Mouse (Mus musculus) MEL (cell line): ENCODE measurements around the gene Pi16. TPM values are rescaled to one million over a fixed set of nuclear protein-coding genes. Genes with fewer than 3 reads are reported as not detected.

Source experiments
- DNase-seq: peaks from one replicate; pipeline ENCODE4 v3.0.0; 2011; ENCODE audit warnings: low read depth, low spot score
- H3K27ac ChIP-seq: 2 replicates; pipeline ENCODE4 v1.5.1; 2012; ENCODE audit warnings: low read depth, mild to moderate bottlenecking, control low read depth, low read length, moderate library complexity; ENCODE audit not compliant: control insufficient read depth
- H3K27me3 ChIP-seq, 2 experiments: fragments of 150-350 bp in 1 of 2; sonication (generic) in 1 of 2; 2 replicates each; pipeline ENCODE4 v1.6.1; 2012; ENCODE audit warnings: low read length in 2 of 2, mild to moderate bottlenecking in 2 of 2, improper control_type of control experiment in 1 of 2, moderate library complexity in 1 of 2; ENCODE audit not compliant: insufficient read depth in 2 of 2, control insufficient read depth in 1 of 2
- H3K36me3 ChIP-seq, 2 experiments: 2 replicates each; pipeline ENCODE4 v1.6.1; 2012 to 2014; ENCODE audit warnings: low read length in 2 of 2, improper control_type of control experiment in 1 of 2, inconsistent platforms in 1 of 2, mild to moderate bottlenecking in 1 of 2; ENCODE audit not compliant: insufficient read depth in 2 of 2, control insufficient read depth in 1 of 2
- H3K4me1 ChIP-seq, 2 experiments: fragments of 150-350 bp in 1 of 2; sonication (generic) in 1 of 2; 2 replicates each; pipeline ENCODE4 v1.6.1; 2012; ENCODE audit warnings: low read length in 2 of 2, improper control_type of control experiment in 1 of 2, mild to moderate bottlenecking in 1 of 2; ENCODE audit not compliant: insufficient read depth in 2 of 2, control insufficient read depth in 1 of 2
- H3K4me3 ChIP-seq, 2 experiments: fragments of 150-350 bp in 1 of 2; sonication (generic) in 1 of 2; 2 replicates each; pipeline ENCODE4 v1.5.1; 2012; ENCODE audit warnings: low read depth in 2 of 2, low read length in 2 of 2, mild to moderate bottlenecking in 2 of 2, moderate library complexity in 2 of 2, control low read depth in 1 of 2, improper control_type of control experiment in 1 of 2; ENCODE audit not compliant: control insufficient read depth in 1 of 2, insufficient read depth in 1 of 2
- H3K79me2 ChIP-seq: 2 replicates; pipeline ENCODE4 v1.6.1; 2012; ENCODE audit warnings: mild to moderate bottlenecking, low read length, moderate library complexity; ENCODE audit not compliant: control insufficient read depth, poor library complexity, insufficient read depth
- H3K9ac ChIP-seq: 2 replicates; pipeline ENCODE4 v1.6.1; 2012; ENCODE audit warnings: low read depth, mild to moderate bottlenecking, control low read depth, low read length, moderate library complexity; ENCODE audit not compliant: control insufficient read depth, poor library complexity, severe bottlenecking
- H3K9me3 ChIP-seq: fragments of 150-350 bp; sonication (generic); replicated peaks from 2 replicates; pipeline ENCODE4 v1.6.1; 2012; ENCODE audit warnings: mild to moderate bottlenecking, low read length, improper control_type of control experiment, moderate library complexity; ENCODE audit not compliant: insufficient read depth
- CHD2 ChIP-seq: IDR thresholded peaks from 2 replicates; pipeline ENCODE4 v1.6.1; 2011; ENCODE audit warnings: low read length, improper control_type of control experiment
- CTCF ChIP-seq, 3 experiments: IDR thresholded peaks in 2 of 3; conservative IDR thresholded peaks in 1 of 3; 2 replicates each; pipeline ENCODE4 v1.5.1; 2011 to 2012; ENCODE audit warnings: low read length in 3 of 3, low read depth in 2 of 3, mild to moderate bottlenecking in 2 of 3, improper control_type of control experiment in 1 of 3, inconsistent platforms in 1 of 3, mixed read lengths in 1 of 3, moderate library complexity in 1 of 3; ENCODE audit not compliant: control insufficient read depth in 1 of 3, insufficient read depth in 1 of 3, poor library complexity in 1 of 3, severe bottlenecking in 1 of 3
- EP300 ChIP-seq, 2 experiments: IDR thresholded peaks; 2 replicates each; pipeline ENCODE4 v1.6.1; 2011; ENCODE audit warnings: improper control_type of control experiment in 2 of 2, low read length in 2 of 2, low read depth in 1 of 2, mild to moderate bottlenecking in 1 of 2
- HCFC1 ChIP-seq: IDR thresholded peaks from 2 replicates; pipeline ENCODE4 v1.6.1; 2012; ENCODE audit warnings: low read depth, mild to moderate bottlenecking, inconsistent platforms, low read length, improper control_type of control experiment, moderate library complexity
- KAT2A ChIP-seq: conservative IDR thresholded peaks from 2 replicates; pipeline ENCODE4 v1.6.1; 2012; ENCODE audit warnings: low read depth, low read length, improper control_type of control experiment, inconsistent platforms
- MAFK ChIP-seq: IDR thresholded peaks from 2 replicates; pipeline ENCODE4 v1.6.1; 2011; ENCODE audit warnings: low read depth, mild to moderate bottlenecking, low read length, improper control_type of control experiment, borderline replicate concordance
- MAX ChIP-seq: IDR thresholded peaks from 2 replicates; pipeline ENCODE4 v1.6.1; 2011; ENCODE audit warnings: low read length, improper control_type of control experiment
- MAZ ChIP-seq: IDR thresholded peaks from 2 replicates; pipeline ENCODE4 v1.6.1; 2012; ENCODE audit warnings: low read depth, mild to moderate bottlenecking, inconsistent platforms, low read length, improper control_type of control experiment
- MYB ChIP-seq: IDR thresholded peaks from 2 replicates; pipeline ENCODE4 v1.6.1; 2011; ENCODE audit warnings: mild to moderate bottlenecking, low read depth, low read length, improper control_type of control experiment
- NELFE ChIP-seq: IDR thresholded peaks from 2 replicates; pipeline ENCODE4 v1.6.1; 2011; ENCODE audit warnings: low read depth, low read length, improper control_type of control experiment
- NRF1 ChIP-seq: IDR thresholded peaks from 2 replicates; pipeline ENCODE4 v1.6.1; 2014; ENCODE audit warnings: low read depth, mild to moderate bottlenecking, inconsistent platforms, low read length, improper control_type of control experiment, moderate library complexity; ENCODE audit not compliant: poor library complexity, insufficient read depth, severe bottlenecking
- RCOR1 ChIP-seq: IDR thresholded peaks from 2 replicates; pipeline ENCODE4 v1.6.1; 2012; ENCODE audit warnings: low read depth, mild to moderate bottlenecking, inconsistent platforms, low read length, improper control_type of control experiment
- SIN3A ChIP-seq: IDR thresholded peaks from 2 replicates; pipeline ENCODE4 v1.6.1; 2012; ENCODE audit warnings: low read length, improper control_type of control experiment, inconsistent platforms
- TAL1 ChIP-seq: IDR thresholded peaks from 2 replicates; pipeline ENCODE4 v1.6.1; 2012; ENCODE audit warnings: mild to moderate bottlenecking, inconsistent platforms, low read length, moderate library complexity, mixed read lengths
- TBP ChIP-seq: IDR thresholded peaks from 2 replicates; pipeline ENCODE4 v1.8.0; 2011; ENCODE audit warnings: low read depth, low read length, improper control_type of control experiment
- TCF12 ChIP-seq: IDR thresholded peaks from 2 replicates; pipeline ENCODE4 v1.6.1; 2014; ENCODE audit warnings: low read depth, mild to moderate bottlenecking, inconsistent platforms, low read length, improper control_type of control experiment, moderate library complexity
- UBTF ChIP-seq: IDR thresholded peaks from 2 replicates; pipeline ENCODE4 v1.6.1; 2012; ENCODE audit warnings: low read depth, mild to moderate bottlenecking, inconsistent platforms, low read length, improper control_type of control experiment, moderate library complexity, borderline replicate concordance; ENCODE audit not compliant: insufficient read depth
- USF1 ChIP-seq: IDR thresholded peaks from 2 replicates; pipeline ENCODE4 v1.6.1; 2014; ENCODE audit warnings: low read depth, mild to moderate bottlenecking, inconsistent platforms, low read length, improper control_type of control experiment, moderate library complexity
- ZNF384 ChIP-seq: IDR thresholded peaks from 2 replicates; pipeline ENCODE4 v1.6.1; 2012; ENCODE audit warnings: low read depth, mild to moderate bottlenecking, inconsistent platforms, low read length, improper control_type of control experiment
- polyA plus RNA-seq, 2 experiments: library from polyadenylated mRNA; stranded (reverse) in 1 of 2; unstranded in 1 of 2; fragments of >175 nt in 1 of 2; fragments of >200 nt in 1 of 2; gene quantifications; 2 replicates each; pipeline versions ENCODE4 v1.2.1 to v1.2.4; 2012; ENCODE audit warnings: low replicate concordance in 2 of 2, low read depth in 1 of 2; ENCODE audit not compliant: insufficient read length in 2 of 2, insufficient read depth in 1 of 2, missing spikeins in 1 of 2
- total RNA-seq: library from RNA; depleted of rRNA; stranded (reverse); fragments of 300-350 nt; gene quantifications from 2 replicates; pipeline ENCODE4 v1.2.3, GENCODE M21; 2012; rRNA removed

Pi16 gene
- total and polyA plus RNA-seq, 3 experiments: 0.08 to 0.42 TPM; not detected in 1

- H3K4me3 ChIP-seq: no peak overlapping the region
- no peak overlapping the region for H3K9ac ChIP-seq
- H3K27me3 ChIP-seq: no peaks in the 10 kb centered on the region
- H3K79me2 ChIP-seq: no peaks in the 10 kb centered on the region
- TF ChIP-seq CHD2 (no peak), EP300 (IDR thresholded peaks at IDR 0.05; ENCODE audit: low read depth in 1 of 2, low read length in 2 of 2) (no peak), UBTF (no peak), RCOR1 (no peak), TCF12 (no peak), TAL1 (no peak), MAFK (no peak), NRF1 (no peak), CTCF (IDR thresholded peaks at IDR 0.05 in 2 of 3, conservative IDR thresholded peaks at IDR 0.05 in 1 of 3; ENCODE audit: control insufficient read depth in 1 of 3, insufficient read depth in 1 of 3, low read depth in 2 of 3, low read length in 3 of 3, poor library complexity in 1 of 3, severe bottlenecking in 1 of 3) (no peak), NELFE (no peak), SIN3A (no peak), USF1 (no peak), ZNF384 (no peak), KAT2A (no peak), MAZ (no peak), MYB (no peak), HCFC1 (no peak), MAX (no peak)
- TF ChIP-seq, all 39 proteins: peak for 0
- Histone ChIP-seq H3K9me3 (no peaks in the 10 kb centered on the region), H3K4me1 (0 out of 4 replicates have a peak, but pooled peaks cover 0 to 2% of the 10 kb centered on the region in 2 experiments), H3K36me3 (no peaks in the 10 kb centered on the region; a peak in 1 of 4 replicates), H3K27ac (no peak overlapping the region)
- no peak for DNase-seq
These were observed 58.4 kb downstream of the Pi16 start for GRCm38 (mm10) chr17:29375871-29376270.

- Histone ChIP-seq H3K4me3 (no peak overlapping the region), H3K36me3 (no peaks in the 10 kb centered on the region; a peak in 1 of 4 replicates), H3K27ac (no peak overlapping the region), H3K27me3 (no peaks in the 10 kb centered on the region), H3K9ac (no peak overlapping the region), H3K4me1 (peaks cover 0 to 9% of the 10 kb centered on the region in 2 experiments; a peak in 1 of 4 replicates)
- DNase-seq: no peak
- TF ChIP-seq TBP: no peak
- TF ChIP-seq ZNF384: peak; percentile 66
- TF ChIP-seq, all 39 proteins: peak for 1
- H3K9me3 ChIP-seq: no peaks in the 10 kb centered on the region
- no peaks in the 10 kb centered on the region for H3K79me2 ChIP-seq
These were observed 60.6 kb downstream of the Pi16 start for GRCm38 (mm10) chr17:29378056-29378455.

Other genes with a start within 250 kb of the Pi16 start
- gene Cdkn1a, start 226.7 kb upstream of the Pi16 start, total RNA-seq: 2.0 and 2.3 TPM in 2 replicates
- gene Cdkn1a, start 226.7 kb upstream of the Pi16 start, polyA plus RNA-seq: 10 to 100 TPM in 1 of 2 experiments, not detected in 1; 21.0 TPM
- 5.4 and 9.5 TPM in 2 replicates for gene Rab44, start 203.5 kb upstream of the Pi16 start, total RNA-seq
- gene Rab44, start 203.5 kb upstream of the Pi16 start, polyA plus RNA-seq: 1 to 10 TPM in 1 of 2 experiments, not detected in 1; 7.0 TPM
- gene Cpne5, start 79.5 kb upstream of the Pi16 start, total RNA-seq: 0.19 and 0.20 TPM in 2 replicates
- gene Cpne5, start 79.5 kb upstream of the Pi16 start, polyA plus RNA-seq: 1 to 10 TPM in 1 of 2 experiments, not detected in 1; 1.0 TPM
- gene Ppil1, start 53.5 kb upstream of the Pi16 start, total RNA-seq: 118 and 122 TPM in 2 replicates
- 100 to 1,000 TPM; 115 to 135 TPM for gene Ppil1, start 53.5 kb upstream of the Pi16 start, polyA plus RNA-seq
- 80.7 and 86.3 TPM in 2 replicates for gene BC004004, start 48.9 kb upstream of the Pi16 start, total RNA-seq
- gene BC004004, start 48.9 kb upstream of the Pi16 start, polyA plus RNA-seq: 10 to 100 TPM in 1 of 2 experiments, not detected in 1; 81.8 TPM
- 119 and 143 TPM in 2 replicates for gene Mtch1, start 30.3 kb downstream of the Pi16 start, total RNA-seq
- gene Mtch1, start 30.3 kb downstream of the Pi16 start, polyA plus RNA-seq: 100 to 1,000 TPM; 147 to 233 TPM
- 0.07 and 0.23 TPM in 2 replicates for gene Fgd2, start 43.2 kb downstream of the Pi16 start, total RNA-seq
- gene Fgd2, start 43.2 kb downstream of the Pi16 start, polyA plus RNA-seq: under 1 TPM in 1 of 2 experiments, not detected in 1; 0.39 TPM
- 27.8 and 30.6 TPM in 2 replicates for gene Pim1, start 173.1 kb downstream of the Pi16 start, total RNA-seq
- gene Pim1, start 173.1 kb downstream of the Pi16 start, polyA plus RNA-seq: 10 to 100 TPM in 1 of 2 experiments, not detected in 1; 52.1 TPM
- gene Gm17657, start 232.0 kb downstream of the Pi16 start, total RNA-seq: 0.31 and 0.88 TPM in 2 replicates
- gene Gm17657, start 232.0 kb downstream of the Pi16 start, polyA plus RNA-seq: 1 to 10 TPM in 1 of 2 experiments, not detected in 1; 2.7 TPM
- 8.0 and 9.4 TPM in 2 replicates for gene Tbc1d22b, start 232.1 kb downstream of the Pi16 start, total RNA-seq
- gene Tbc1d22b, start 232.1 kb downstream of the Pi16 start, polyA plus RNA-seq: 10 to 100 TPM; 30.7 to 53.8 TPM
- gene Tmem217, start 234.7 kb downstream of the Pi16 start, total RNA-seq: 2.3 and 2.5 TPM in 2 replicates
- gene Tmem217, start 234.7 kb downstream of the Pi16 start, polyA plus RNA-seq: 1 to 10 TPM in 1 of 2 experiments, not detected in 1; 4.5 TPM